Mouse (Mus musculus) stomach, postnatal 0 days (tissue): Measurements from ENCODE around the gene Naip5.
"Not testable (repeated sequence)": the region's sequence is repeated elsewhere in the genome, so short reads cannot be mapped to it uniquely, and the experiment has no call there.

Experiments
- CTCF ChIP-seq: IDR thresholded peaks from 2 replicates; pipeline ENCODE4 v1.5.1; 2016; ENCODE audit warnings: antibody characterized with exemption, low read depth, mild to moderate bottlenecking, moderate library complexity
- EP300 ChIP-seq: optimal IDR thresholded peaks from 2 replicates; pipeline ENCODE3; 2016; ENCODE audit warnings: antibody characterized with exemption

DNA sequence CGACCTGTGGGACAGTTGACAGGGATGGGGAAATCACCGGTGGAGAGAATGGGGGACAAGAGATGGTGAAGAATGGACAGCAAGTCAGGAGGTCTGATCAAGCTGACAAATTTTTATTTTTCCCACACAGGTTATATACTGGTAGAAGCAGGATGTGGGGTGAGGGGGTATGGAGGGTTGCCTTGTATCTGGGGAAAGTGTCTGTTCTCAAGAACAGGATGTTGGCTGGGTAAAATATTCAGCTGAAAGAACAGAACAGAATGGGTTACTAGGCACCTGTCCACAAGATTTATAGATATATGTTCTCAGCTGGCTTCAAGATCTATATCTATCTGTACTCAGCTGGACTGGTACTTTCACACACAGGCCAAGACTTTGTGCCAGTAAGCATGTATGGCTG lies 5.8 kb upstream of the Naip5 start:
- not testable (repeated sequence) for TF ChIP-seq EP300, CTCF
